Mouse (Mus musculus) fat pad, adult 2 months (tissue): ENCODE data around the gene Trim28.

Experiments used
- DNase-seq: peaks from one replicate; pipeline ENCODE4 v3.0.0-alpha.2; 2011; ENCODE audit warnings: low read depth, low spot score; ENCODE audit errors: extremely low read depth

The Trim28 gene

DNA sequence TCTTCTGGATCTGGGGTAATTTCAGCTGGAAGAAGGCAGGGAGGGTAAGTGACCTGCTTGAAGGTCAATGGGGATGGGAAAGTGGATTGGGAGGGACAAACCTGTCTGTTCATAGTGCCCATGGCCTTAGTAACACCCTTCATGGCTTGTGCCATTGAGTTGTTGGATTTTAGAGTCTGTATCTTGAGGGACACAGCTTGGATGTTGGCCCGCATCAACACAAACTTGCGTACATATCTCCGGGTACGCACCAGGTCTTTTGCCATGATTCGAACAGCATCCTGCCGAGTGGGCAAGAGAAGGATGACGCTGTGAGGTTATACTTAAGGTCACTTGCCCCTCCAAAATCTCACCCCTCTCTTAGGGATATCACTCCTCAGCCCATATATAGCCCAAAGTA, 33.6 kb downstream of the Trim28 start:
- DNase-seq, result no peak

DNA sequence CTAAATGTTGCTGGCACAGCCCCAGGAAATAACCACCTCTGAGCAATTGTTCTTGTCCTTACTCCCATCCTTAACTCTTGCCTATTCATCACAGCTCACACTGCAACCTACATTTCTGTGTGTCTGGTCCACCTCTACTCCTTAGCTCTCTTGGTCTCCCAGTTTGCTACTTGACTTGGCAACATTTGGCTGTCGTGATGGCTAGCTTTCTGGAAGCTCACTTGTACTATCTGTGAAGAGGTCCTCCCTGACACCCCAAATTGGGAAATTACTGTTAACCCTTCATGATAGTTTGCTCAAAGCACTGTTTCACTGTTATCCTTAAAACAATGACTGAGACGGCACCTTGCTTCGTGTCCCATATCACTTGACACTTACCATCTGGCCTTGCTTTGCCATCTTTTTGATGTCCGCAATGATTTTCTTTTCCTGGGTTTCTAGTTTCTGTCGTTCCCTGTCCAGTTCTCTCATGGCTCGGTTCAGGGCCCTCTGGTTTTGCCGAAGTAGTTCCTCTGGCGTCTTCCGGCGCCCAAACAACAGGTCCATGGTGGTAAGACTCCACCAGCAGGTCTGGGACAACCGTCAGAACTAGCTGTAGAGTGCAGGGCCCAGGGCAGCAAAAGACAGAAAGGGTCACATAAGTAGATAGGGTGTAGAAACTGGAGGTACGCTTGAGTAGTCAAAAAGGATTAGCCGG, 34.7 kb downstream of the Trim28 start:
- DNase-seq, result no peak

DNA sequence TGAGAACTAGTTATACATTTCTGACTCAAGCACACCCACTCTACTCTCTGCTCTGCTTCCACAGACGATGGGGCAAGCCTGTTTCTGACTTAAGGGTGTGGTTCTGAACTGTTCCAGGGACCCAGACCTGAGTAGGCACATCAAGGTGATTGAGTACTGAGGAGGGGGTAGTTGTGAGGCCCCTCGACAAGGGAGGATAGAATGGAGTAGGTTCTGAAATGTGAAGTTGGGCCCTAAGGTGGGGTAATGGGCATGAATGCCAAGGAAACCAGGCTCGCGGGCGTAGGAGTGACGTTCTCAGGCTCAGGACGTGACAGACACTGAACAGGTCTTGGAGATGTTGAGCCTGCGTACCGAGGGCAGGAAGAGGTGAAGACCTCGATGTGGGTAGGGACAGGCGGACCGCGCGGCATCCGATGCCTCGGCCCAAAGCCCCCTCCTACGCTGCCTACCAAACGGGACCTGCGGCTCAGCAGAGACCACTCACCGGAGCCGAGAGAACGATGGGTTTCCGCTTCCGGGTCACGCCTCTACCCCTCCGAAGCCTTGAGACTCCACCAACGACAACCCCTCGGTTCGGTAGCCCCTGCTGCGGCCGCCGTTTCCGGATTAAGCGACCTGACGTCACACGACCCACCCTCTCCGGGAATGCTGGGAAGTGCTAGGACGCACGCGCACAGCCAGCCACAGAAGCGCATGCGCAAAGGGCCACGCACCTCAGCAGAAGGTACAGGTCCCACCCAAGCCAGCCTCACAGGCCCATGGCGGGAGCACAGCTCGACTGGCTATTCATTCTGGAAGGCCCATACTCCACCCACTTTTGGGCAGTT, 35.4 kb downstream of the Trim28 start, which contains the start of gene Chmp2a:
Gene Chmp2a, minus strand, starts transcription at position 660 of the 830 bp plus-strand sequence.
- no peak for DNase-seq

- DNase-seq, result no peak
Measured at GRCm38 (mm10) chr7:13035211-13035855, 36.4 kb downstream of the Trim28 start.

DNA sequence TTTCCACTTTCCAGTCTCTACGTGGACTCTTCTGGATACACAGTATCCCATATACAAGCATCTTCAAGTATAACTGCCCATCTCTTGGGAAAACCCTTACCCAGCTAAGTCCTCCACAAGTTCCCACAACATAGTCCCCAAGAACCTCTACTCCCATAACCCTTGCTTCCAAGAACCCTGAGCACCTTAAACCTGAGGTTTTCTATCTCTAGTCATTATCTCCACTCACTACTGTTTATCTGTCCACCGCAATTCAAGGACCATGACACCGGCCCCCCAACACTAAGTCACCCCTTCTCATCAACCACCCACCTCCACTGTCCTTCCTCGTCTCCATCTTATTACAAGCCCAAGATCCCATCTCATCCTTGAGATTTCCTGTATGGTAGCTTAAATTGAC, 37.9 kb downstream of the Trim28 start:
- DNase-seq, result no peak

- DNase-seq, result no peak
Measured at GRCm38 (mm10) chr7:13037366-13037765, 38.5 kb downstream of the Trim28 start.

DNA sequence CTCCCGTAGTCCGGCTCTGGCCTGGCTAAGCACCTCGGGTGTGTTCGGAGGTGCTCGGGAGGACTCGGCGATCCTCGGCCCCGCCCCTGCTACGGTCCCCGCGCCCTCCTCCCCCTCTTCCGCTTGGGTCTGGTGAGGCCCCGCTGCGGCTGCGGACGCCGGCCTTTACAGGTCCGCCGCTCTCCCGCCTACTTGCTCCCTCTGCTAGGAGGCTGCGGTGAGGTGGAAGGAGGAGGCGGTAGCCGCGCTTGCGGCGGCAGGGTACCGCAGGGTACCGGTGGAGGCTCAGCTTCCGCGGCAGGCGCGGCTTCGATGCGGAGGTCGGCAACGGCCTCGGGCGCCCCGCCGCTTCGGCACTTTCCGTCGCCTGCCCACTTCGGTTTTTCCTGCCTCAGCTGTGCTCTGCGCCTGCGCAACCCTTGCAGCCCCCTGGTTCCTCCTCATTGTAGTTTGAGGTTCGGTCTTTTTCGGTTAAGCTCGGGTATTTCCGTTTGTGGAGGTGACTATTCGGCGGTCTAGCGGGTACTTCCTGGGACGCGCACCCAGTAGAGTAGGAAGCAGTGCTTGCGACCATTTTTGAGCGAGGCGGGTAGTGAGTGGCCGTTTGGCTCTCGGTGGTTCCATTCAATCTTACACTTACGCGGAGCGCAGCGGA, 39.1 kb downstream of the Trim28 start, which contains the start of gene Ube2m:
Gene Ube2m, minus strand, starts transcription at position 375 of the 655 bp plus-strand sequence.
- no peak for DNase-seq

DNA sequence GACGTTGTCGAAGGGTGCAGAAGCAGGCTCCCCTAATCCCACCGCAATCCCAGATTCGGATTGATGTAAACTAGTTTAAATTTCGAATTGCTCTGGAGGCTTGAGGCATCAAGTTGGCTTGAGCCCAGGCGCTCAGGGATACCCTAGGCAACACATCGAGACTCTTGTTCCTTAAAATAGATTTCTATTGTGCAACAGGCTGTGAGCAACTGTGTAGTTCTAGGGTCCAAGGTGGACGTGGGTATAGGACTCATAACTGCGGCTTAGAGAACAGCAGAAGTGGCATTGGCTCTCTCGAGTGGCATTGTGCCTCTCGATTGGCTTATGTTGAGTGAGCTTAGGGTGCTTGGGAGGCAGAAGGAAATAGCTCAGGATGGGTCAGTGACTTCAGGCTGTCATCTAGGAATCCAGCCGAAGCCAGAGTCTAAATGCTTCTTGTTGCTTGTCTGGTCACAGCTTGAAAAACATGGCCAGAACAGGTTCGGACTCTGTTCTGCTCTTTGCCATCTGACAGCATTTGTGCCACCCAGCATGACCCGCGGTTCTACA, 39.8 kb downstream of the Trim28 start:
- no peak for DNase-seq

- DNase-seq, result no peak
Measured at GRCm38 (mm10) chr7:13039181-13039580, 40.3 kb downstream of the Trim28 start.

DNA sequence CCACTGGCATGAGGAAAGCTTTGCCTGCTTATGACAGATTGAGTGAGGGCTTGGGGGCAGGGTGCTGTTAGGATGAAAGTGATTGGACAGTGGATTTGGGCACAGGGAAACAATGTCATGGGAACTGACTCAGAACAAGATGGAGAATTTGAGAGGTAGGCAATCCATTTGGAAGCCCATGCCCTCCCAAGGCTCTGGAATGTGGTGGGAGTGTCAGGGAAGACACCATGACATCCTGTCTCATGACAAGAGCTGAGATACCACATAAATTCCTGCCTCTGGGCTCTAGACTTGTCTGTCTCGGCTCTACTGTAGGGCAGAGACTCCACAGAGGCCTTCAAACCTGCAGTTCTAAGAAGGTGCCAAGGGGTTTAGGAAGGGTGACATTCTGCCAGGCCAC, 42.3 kb downstream of the Trim28 start:
- no peak for DNase-seq

GRCm38 (mm10) chr7:13042511-13042910, 43.6 kb downstream of the Trim28 start:
- no peak for DNase-seq

DNA sequence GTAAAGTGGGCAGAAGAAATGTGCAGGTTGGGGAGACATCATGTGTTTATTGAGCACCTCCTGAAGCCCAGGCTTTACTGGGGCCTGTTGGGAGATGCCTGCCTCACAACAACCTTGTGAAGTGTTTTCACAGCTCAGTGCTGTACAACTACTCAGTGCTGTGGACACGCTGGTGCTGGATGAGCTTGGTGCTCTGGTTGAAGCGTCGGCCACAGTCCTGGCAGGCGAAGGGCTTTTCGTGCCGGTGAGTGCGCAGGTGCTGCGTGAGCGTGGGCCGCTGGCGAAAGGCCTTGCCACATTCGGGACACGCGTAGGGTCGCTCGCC, 44.2 kb downstream of the Trim28 start:
- no peak for DNase-seq

DNA sequence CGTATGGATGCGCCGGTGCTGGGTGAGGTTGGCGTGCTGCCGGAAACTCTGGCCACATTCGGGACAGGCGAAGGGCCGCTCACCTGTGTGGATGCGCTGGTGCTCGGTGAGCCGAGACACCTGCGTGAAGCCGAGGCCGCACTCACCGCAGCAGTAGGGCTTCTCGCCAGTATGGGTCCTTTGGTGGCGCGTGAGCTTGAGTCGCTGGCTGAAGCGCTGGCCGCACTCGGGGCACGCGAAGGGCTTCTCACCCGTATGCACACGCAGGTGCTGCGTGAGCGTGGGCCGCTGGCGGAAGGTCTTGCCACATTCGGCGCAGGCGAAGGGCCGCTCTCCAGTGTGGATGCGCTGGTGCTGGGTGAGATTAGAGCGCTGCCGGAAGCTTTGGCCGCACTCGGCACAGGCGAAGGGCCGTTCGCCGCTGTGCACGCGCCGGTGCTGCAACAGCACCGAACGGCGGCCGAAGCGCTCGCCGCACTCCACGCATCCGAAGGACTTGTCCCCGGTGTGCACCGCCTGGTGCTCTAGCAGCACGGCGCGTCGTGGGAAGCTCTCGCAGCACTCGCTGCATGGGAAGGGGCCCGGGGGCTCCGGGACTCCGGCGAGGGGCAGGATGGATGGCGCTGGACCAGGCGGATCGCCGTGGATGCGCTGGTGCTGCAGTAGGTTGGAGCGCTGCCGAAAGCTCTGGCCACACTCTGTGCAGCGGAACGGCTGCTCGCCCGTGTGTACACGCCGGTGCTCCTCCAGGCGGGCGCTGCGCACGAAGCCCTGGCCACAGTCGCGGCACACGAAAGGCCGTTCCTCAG, 44.7 kb downstream of the Trim28 start:
- no peak for DNase-seq

- no peak for DNase-seq
Measured at GRCm38 (mm10) chr7:13044254-13044625, 45.3 kb downstream of the Trim28 start.

- no peak for DNase-seq
Measured at GRCm38 (mm10) chr7:13046084-13046483, 47.2 kb downstream of the Trim28 start.

GRCm38 (mm10) chr7:13053001-13053400, 54.1 kb downstream of the Trim28 start:
- no peak for DNase-seq

DNA sequence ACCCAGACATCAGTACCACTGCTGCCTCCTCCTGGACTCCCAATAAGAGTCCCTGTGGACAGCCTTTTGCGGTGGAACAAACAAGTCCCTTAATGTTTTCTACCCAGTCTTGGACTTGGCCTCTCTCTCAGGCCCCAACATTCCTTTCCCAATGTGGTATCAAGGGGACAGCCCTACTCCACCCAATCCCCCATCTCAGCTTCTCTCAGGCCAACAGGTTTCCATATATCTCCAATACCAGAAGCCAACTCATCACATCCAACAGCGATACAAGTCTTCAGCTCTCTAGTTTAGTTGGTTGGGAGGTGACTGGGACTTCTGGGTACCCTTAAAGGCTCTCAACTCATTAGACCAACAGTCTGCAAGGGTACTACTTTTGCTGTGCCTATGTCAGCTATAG, 54.6 kb downstream of the Trim28 start:
- no peak for DNase-seq

GRCm38 (mm10) chr7:13053961-13054286, 55.0 kb downstream of the Trim28 start:
- no peak for DNase-seq

- DNase-seq, result no peak
Measured at GRCm38 (mm10) chr7:13054287-13055010, 55.5 kb downstream of the Trim28 start, which contains the start of gene Mzf1. Gene Mzf1 (minus strand): TSS chr7:13054764.
